Mouse (Mus musculus) cerebellum, adult 11-12 months (tissue): Measurements from ENCODE around the gene Adamtsl1.

Source experiments
- DNase-seq: peaks from one replicate; pipeline ENCODE4 v3.0.0; 2022

The Adamtsl1 gene

DNA sequence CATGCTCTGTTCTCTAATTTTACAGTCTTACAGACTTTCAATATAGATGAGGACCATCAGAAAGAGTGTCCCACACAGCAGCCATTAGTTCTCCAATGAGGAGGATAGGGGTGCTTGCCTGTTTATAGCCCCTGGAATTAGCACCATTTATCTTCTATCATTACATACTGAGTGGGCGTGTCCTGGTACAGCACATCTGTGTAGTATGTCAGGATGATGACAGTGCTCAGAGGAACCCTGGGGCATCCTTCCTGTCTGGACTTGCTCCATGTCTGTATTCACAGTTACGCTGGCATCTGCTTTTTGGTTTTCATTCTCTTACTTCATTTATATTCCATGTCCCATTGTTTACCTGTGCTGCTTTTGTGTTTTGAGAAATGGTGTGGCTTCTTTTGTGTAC lies 304.5 kb downstream of the Adamtsl1 start:
- DNase-seq, result no peak

DNA sequence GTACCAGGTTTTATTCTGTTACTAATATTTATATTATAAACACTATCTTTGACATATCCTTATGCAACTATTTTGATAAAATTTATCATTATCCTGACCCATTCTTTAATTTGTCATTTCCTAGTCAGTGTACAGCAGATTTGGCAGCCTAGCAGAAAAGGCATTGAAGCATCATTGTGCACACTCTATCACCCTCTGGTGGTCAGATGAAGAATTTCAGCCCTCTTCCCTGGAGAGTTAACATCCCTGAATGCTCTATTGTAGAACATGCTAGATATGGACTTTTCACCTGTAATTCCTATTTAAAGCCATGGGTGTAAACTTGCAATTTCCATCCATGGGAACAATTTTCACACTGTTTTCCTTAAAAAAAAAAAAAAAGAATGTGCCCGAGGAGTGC lies 305.2 kb downstream of the Adamtsl1 start:
- DNase-seq, result peak; percentile 44

DNA sequence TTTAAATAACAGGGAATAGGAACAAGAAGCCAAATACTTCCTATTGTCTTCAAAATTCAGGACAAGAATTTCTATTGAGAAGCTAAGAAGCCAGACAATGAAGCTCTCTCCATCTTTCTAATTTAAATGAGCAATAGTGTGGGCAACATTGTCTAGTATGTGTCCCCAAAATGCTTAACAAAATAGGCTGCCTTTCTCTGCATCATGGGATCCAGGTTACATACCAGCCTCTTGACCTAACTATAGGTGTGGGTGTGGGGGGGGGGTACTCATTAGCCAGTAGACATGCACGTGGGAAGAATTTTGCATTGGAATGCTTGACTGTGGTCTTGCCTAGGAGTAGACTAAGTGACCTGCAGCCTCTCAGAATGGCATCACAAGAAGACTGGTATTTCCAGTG lies 305.9 kb downstream of the Adamtsl1 start:
- DNase-seq, result no peak

DNA sequence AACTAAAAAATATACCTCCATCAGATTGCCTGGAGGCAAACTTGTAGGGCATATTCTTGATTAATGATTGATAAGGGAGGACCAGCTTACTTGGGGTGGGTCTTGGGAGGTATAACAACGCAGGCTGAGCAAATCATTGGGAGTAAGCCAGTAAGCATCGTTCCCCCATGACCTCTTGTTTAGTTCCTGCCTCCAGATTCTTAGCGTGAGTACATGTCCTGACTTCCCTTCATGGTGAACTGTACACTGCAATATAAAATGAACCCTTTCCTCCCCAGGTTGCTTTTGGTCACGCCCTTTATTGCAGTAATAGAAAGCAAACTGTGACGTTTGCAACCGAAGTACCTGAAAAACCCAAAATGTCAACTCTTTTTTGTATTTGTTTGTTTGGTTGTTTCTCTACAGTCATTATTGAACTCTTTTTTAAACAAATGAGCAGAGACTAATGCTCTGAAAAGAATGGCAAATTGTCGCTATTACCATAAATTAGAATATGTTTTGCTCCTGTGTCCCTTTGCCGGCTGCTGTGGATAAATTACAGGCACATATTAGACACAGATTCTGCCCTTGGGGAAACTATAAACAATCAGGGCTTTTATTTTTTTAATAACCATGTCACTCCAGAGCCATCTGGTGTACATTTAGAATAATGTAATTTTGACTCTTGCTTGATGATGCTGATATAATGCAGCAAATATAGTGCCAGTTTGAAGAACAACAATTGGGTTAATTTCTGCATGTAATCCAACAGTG lies 310.2 kb downstream of the Adamtsl1 start:
- DNase-seq, result no peak

DNA sequence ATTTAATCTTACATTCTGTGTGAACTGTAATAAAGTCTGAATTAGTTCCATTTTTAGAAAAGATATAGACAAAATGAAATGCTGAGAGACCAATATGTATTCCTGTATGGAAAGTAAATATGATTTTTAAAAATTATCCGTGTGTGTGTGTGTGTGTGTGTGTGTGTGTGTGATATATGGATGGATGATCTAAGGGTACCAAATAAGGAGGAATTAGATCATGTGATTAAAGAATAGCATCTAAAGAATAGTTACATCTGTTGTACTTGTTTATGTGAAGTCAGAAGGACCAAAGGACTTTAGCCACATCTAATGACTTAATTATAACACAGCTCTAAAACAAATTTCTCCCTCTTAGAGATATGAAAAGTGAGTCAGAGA lies 310.7 kb downstream of the Adamtsl1 start:
- no peak for DNase-seq

DNA sequence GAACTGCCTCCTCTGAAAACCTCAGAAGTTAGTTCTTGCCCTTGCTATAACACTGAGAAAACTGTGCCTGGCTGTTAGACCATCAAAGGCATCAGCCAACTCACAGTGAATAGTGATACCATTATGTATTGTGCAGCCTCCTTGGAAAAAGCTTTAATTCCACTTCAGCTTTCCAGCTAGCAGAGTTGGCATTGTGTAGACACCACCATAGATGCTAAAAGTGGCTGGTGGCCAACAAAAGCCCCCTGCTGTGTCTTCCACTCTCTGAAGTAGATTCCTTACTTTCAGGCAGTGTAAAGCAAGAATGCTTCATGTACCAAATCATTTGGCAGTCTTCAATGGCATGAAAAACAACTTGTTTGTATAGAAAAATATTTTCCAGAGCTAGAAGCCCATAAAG lies 323.1 kb downstream of the Adamtsl1 start:
- DNase-seq, result peak; percentile 42

DNA sequence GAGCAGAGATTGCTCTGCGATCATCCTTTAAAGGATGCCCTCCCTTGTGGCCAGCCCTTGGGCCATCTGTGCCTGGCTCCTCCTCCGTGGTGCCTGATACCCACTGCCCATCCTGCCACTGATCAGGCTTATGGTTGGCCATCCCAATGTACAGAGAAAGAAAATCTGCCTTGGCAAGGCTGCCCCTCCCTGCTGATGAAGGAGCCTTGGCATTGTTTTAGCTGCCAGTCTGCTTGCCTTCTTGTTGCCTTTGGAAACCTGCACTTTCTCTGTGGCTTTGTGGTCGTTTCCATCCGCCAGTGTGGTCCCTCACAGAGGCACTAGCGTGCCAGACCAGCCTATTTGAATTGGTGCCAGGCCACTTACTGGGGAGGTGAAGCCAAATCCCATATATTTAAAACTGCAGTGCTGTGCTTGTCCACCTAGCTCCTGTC lies 323.6 kb downstream of the Adamtsl1 start:
- DNase-seq, result peak; percentile 73

DNA sequence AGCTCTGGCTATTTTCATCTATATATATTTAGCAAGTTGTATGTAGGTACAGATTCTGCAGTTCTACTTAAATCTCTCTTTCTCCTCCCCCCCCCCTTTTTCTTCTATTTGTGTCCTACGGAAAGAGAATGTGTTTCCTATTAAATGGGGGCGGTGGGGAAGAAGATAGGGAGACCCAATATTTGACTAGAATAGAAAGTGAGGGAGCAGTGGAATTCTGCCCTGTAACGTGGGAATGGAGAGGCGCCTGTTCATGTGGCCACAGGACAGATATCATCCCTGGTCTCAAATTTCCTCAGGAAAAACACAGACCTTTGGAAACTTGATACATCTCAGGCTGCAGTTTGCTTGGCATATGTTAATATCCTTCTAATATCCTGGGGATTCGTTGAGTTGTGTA lies 324.1 kb downstream of the Adamtsl1 start:
- no peak for DNase-seq

DNA sequence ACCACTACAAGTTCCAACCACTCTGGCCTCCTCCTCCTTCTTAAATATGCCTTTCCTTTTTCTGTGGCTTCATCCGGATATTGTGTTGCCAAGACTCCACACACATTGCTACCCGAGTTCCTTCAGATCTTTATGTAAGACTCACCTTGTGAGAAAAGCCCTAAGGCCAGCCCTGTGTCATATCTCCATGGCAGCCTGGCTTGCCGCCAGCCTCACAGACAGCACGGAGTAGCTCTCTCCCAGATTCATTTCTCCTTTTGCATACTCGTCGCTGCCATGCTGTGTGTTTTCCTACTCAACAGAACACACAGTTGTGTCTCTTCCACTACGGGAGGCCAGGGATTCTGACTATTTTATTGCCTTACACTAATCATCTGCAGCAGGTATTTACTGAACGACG lies 328.1 kb downstream of the Adamtsl1 start:
- DNase-seq, result peak; percentile 82

DNA sequence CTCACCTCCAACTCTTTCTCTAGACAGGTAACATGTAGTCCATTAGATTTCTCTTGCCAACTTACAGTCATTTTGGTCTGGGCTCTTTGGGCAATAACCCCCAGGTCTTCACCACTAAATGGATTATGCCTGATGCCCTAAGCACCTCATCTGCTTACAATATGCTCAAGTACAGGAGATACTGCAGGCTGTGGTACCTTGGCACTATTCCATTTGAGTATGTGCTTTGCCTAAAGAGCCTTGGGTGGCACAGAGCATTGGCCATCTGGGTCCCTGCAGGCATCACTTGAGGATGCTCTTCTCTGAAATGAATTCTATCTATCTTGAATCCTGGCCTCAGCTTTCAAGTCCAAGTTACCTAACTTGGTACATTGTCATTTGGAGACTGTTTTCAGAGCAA lies 330.4 kb downstream of the Adamtsl1 start:
- peak; percentile 66 for DNase-seq

DNA sequence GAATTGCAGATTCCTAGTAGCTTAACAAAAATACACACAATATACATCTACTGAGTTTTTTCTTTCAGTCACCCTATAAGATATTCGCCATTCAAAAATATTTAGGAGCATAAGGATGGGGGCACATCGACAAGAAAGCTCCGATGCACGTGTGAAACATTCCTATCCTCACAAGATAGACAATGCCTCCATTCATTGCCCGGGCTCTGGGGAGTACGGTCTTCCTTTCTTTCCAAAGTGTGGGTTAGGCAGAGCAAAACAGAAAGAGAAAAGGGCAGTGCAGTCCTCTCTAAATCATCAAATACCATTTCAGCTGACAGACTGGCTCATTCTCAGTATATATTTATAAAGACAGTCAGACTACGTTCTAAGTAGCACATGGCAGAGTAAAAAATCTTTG lies 332.0 kb downstream of the Adamtsl1 start:
- no peak for DNase-seq

DNA sequence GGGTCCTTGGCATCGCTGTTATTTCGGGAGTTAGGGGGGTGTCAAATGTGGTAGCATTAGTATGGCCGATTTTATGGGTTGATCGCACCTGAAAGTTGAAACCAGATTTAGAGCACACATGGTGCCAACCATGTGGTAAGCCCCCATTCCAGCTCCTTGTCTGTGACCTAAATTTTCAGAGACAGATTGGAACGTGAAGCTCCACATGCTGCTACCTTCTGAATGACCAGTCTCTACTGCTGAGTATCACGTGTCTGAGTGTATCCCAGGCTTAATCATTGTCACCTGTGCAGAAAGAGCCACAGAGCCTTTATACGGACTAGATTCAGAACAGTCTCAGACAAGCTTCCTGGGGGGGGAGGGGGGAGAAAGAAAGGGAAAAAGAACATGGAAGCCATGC lies 339.4 kb downstream of the Adamtsl1 start:
- DNase-seq, result peak; percentile 24

DNA sequence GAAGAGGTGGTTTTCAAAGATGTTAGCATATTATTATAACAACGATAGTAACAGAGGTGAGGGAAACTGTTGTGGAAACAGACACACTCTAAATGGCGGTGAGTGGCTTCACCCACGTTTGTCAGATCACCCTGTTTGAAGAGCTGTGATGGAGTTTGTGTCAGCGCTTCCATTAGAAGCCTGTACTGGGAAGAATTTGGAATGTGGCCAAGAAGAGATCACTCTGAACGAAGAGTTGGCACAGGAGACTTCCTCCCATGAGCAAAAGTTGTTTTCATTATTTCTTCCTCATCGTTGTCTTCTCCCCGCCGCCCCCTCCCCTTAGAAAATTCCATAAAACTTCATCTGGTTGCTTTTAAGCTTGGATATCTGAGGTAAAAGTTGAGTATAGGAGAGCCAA lies 340.5 kb downstream of the Adamtsl1 start:
- no peak for DNase-seq

DNA sequence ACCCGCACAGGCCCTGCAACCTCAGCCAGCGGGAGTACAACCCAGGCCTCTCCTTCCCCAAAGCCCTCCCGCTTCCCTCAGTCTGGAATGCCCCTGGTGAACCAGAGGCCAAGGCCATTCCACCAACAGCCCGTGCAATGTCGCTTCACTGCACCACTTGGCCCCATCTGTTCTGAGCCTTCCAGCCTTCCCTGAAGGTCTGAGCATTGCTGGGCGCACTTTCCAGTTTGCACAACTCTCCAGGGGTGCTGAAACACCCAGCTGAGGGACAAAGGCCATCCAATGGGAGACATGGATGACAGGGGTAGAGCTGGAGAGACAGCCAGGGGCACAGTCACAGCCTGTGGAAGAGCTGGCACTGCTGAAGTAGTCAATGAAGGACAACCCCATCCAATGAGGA lies 365.4 kb downstream of the Adamtsl1 start:
- no peak for DNase-seq

DNA sequence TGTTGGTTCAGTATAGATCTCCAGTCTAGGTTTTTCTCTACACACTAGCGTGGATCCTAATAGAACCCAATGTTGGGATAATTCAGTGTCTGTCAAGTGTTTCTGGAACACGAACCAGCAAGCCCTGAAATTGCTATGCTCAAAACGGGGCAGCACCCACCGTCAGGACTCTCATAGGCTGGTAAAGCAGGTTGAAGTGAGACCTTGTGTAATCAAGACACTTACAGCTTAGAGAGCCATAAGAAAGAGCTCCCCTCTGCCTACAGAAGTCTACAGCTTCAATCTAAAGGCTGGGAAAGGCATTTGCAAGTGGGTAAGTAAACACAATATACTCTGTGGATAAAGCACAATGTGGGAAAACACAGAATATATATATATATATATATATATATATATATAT lies 367.3 kb downstream of the Adamtsl1 start:
- DNase-seq, result no peak

DNA sequence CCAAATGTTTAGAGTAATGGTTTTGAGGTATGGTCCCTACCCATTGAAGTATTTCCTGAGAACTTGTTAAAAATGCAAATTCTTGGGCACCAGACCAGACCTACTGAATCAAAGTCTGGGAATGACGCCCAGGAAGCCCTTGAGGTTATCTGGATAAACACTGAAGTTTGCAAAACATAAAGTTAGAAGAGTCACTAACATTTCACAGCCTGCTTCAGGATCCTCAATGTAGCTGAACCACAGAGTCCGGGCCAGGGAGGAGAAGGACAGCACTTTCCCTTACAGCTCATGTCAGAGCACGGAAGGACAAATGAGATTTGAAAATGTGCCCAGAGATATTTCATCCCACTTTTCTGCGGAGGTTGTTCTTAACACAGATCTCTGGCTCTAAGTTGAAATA lies 370.1 kb downstream of the Adamtsl1 start:
- DNase-seq, result no peak

DNA sequence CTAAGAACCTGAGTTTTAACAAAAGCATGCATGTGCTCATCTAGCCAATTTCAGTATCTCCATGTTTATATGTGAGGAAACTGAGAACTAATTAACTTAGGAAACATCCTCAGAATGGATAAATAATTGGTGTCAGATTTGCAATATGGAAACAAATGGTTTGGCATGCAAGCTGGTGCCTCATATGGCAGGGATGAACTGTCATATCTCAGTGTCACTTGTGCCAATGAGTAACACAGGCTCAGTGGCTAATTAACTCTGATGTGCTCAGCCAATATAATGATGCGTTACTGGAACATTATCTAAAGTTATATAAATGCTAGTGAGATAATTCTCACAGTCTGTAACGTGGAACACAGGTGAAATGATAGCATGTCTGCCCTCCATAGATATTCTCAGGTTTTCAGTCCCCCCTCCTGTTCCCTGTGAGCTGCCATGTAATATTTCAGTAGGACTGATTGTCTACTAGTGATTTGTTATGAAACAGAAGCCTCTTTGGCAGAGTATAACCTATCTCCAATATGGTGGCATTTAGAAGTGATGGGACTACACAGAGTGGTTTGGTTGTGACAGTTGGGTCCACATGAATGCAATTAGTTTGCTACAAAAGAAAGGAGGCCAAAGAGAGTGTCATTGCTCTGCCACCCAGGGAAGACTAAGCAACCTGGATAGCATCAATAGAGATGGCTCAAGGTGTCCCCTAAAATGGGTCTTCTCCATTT lies 376.1 kb downstream of the Adamtsl1 start:
- DNase-seq, result no peak

DNA sequence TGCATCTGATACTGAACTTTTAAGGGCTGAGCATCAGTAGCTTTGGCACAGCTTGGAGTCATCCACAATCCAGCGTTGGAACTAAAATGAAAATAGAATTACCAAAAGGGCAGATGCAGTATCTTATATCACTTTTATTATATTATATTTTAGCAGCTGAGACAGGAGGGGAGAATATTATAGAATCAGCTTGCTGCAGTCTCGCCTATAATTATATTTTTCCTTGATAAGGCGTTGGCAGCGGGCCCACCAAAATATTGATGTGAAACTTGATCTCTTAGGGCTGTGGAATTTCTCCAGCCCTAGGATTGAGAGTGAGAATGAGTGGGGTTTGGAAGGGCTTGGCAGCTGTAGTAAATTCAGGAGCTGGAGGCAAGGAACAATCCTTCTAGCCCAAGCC lies 387.3 kb downstream of the Adamtsl1 start:
- no peak for DNase-seq

DNA sequence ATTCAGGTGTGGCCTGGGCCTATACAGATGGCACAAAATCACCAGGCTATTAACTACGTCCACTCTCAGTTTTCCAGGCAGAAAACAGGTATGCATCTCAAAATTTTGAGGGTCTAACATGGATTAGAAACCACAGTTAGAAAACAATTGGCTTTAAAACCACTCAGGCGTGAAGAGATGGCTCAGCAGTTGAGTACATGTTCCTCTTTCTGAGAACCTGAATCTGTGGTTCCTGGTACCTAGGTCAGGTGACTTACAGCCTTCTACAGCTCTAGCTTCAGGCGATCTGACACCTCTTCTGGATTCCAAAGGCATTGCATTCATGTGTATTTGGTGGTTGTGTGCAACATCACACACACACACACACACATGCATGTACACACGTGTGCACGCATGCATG lies 390.2 kb downstream of the Adamtsl1 start:
- no peak for DNase-seq

DNA sequence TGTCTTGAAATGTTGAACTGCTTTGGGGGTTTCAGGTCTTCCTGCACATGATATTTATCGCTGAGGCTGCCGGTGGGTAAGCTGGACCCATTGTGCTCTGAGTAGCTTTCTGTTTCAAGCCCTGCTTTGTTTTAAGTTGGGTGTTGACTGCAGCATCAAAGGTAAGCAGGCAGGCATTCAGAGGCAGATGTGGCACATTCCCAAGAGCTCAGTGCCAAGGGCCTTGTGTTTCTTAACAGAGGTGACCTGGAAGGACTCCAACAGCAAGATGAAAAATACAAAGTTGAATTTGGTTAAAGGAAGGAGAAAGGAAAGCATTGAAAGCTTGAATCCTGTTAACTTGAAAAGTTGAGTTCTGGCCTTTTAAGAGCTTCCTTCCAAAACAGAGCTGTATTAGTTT lies 402.1 kb downstream of the Adamtsl1 start:
- DNase-seq, result no peak

DNA sequence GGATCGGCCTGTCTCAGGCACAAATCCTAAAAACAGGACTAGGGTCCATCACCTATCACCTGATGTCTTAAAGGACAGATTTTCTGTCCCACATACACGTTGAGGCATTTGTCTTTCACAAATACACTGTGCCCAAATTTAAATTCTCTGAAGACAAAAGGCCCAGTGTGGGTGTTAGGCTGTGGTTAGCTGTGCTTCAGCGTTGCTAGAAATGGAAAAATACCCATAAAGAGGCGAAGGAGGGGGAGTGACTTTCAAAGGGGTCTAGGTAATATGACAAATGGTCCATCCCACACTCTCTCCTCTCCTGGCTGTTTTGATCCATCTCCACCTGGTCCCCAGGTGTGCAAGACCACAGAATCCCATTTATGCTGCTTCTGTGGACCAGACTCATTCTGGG lies 404.4 kb downstream of the Adamtsl1 start:
- DNase-seq, result no peak

DNA sequence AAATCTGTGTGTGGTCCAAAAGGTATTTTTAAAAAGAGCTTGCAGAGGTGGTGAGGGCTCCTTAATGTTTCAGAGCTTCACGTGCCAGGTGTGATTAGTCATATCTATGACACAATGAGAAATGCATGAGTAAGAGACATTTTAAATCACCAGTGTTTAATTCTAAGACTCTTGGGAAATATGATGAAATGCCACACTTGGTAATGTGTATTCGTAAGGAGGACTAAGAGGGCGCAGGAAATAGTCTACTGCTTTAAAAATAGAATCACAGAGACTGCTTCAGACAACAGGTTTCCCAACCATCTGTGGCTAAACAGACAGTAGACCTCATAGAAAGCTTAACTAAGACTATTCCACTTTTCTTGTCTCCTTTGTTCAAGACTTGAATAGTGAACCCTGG lies 406.5 kb downstream of the Adamtsl1 start:
- DNase-seq, result no peak

DNA sequence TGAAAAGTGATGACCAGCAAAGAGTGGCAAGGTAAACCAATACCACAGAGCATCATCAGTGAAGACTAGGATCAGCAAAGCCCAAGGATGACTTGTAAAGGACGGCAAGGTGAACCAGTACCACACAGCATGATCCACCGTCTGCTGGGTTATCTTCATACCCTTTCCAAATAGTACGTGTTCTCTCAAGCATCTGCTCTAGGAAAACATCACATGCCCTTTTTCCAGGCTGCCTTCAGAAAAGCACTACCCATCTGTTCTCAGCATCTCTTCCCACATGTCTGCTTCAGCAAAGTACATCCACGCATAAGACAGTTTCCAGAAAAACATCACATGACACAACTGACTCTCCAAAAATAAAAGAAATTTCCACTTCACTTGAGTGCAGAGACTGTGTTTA lies 408.8 kb downstream of the Adamtsl1 start:
- no peak for DNase-seq

DNA sequence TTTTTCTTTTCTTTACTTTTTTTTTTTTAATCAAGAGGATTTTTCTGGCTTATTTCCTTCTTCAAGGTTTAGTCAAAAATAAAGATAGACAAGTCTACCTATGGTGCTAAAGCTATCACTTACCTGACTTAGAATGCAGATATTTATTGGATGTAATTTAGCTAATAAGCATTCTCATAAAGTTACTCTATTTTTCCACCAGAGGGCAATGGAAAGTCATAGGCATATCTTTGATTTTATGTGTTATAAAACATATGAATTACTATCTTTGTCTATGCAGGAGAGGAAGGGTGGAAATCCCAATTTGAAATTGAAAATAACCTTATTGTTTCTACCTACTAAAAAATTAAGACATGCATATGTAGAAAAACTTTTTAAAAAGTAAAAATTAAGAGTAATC lies 418.2 kb downstream of the Adamtsl1 start:
- DNase-seq, result no peak

DNA sequence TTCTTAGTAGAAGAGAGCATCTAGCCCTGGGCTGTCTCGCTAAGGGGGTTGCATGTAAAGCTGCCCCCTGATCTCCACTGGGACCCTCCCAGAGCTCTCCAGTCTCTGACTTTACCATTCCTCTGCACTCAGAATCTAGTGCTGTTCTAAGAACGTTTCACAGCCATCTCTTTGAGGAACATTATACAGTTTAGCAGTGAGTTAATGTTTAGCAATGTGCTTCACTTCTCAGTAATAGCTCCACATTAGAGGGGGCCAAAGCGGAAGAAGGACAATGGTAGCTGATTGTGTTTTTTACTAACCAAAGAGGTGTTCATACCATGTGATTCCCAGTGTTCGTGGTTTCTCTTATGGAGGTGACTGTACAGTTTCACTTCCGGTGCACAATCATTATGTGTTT lies 425.5 kb downstream of the Adamtsl1 start:
- no peak for DNase-seq
